Mouse (Mus musculus) limb, embryonic 11.5 days (tissue): ENCODE measurements at regions not wholly inside any gene's neighbourhood (a gene's known extent, or its start where the extent isn't known, plus 50 kb on each side); places are given as distances from the start of the nearest gene placed in this dataset.

Experiments used
- ATAC-seq: fragments of 200-750 bp; cut with Nextera tagmentation; 2 replicates; pipeline ENCODE4 v1.8.0; 2017; ENCODE audit warnings: low read depth; ENCODE audit not compliant: insufficient number of reproducible peaks, low FRiP score, low TSS enrichment
- DNase-seq: peaks from one replicate; pipeline ENCODE4 v3.0.0-alpha.2; 2015; ENCODE audit warnings: low spot score
- H3K27ac ChIP-seq: fragments of 300-500 bp; sonication (generic); replicated peaks from 2 replicates; pipeline ENCODE4 v1.5.1; 2014; ENCODE audit warnings: low read depth, mild to moderate bottlenecking, low read length
- H3K27me3 ChIP-seq: fragments of 300-500 bp; sonication (generic); 2 replicates; pipeline ENCODE4 v1.6.1; 2014; ENCODE audit warnings: mild to moderate bottlenecking, low read length, mixed read lengths; ENCODE audit not compliant: control insufficient read depth, insufficient read depth
- H3K36me3 ChIP-seq: fragments of 300-500 bp; sonication (generic); 2 replicates; pipeline ENCODE4 v1.6.1; 2014; ENCODE audit warnings: mild to moderate bottlenecking, low read length, moderate library complexity, mixed read lengths; ENCODE audit not compliant: control insufficient read depth, insufficient read depth
- H3K4me1 ChIP-seq: fragments of 300-500 bp; sonication (generic); 2 replicates; pipeline ENCODE4 v1.6.1; 2014; ENCODE audit warnings: low read length, mixed read lengths; ENCODE audit not compliant: control insufficient read depth, insufficient read depth
- H3K4me2 ChIP-seq: fragments of 300-500 bp; sonication (generic); 2 replicates; pipeline ENCODE4 v1.6.1; 2014; ENCODE audit warnings: low read depth, mild to moderate bottlenecking, moderate library complexity; ENCODE audit not compliant: severe bottlenecking
- H3K4me3 ChIP-seq: fragments of 300-500 bp; sonication (generic); 2 replicates; pipeline ENCODE4 v1.5.1; 2014; ENCODE audit warnings: low read depth, low read length
- H3K9ac ChIP-seq: fragments of 300-500 bp; sonication (generic); 2 replicates; pipeline ENCODE4 v1.6.1; 2014; ENCODE audit warnings: mild to moderate bottlenecking, low read length
- H3K9me3 ChIP-seq: fragments of 300-500 bp; sonication (generic); 2 replicates; pipeline ENCODE4 v1.6.1; 2016; ENCODE audit warnings: low read length; ENCODE audit not compliant: control insufficient read depth
- WGBS: fragments of 180-500 bp; shearing (Covaris S2); extraction: QIAGEN DNeasy Blood & Tissue Kit; methylation state at CpG from one replicate; pipeline ENCODE4 v1.1.7; 2014; 5-methylcytosine and 5-hydroxymethylcytosine counted together

- peaks cover 11% of the 10 kb centered on the region for H3K27me3 ChIP-seq
- H3K4me3 ChIP-seq = no peak overlapping the region
- no peaks in the 10 kb centered on the region for H3K9me3 ChIP-seq
- no peaks in the 10 kb centered on the region for H3K4me1 ChIP-seq
- ATAC-seq (no peak), DNase-seq (no peak)
- no peak overlapping the region for H3K4me2 ChIP-seq
- no peak overlapping the region for H3K27ac ChIP-seq
- 86% methylated on average over 4 of the region's 4 CpGs for WGBS
- no peak overlapping the region for H3K9ac ChIP-seq
- H3K36me3 ChIP-seq = no peaks in the 10 kb centered on the region
These were observed 97.7 kb upstream of the Acsl4 start for GRCm38 (mm10) chrX:142488078-142488477.

- Histone ChIP-seq H3K27ac (no peak overlapping the region), H3K4me2 (no peak overlapping the region), H3K4me1 (no peaks in the 10 kb centered on the region), H3K4me3 (no peak overlapping the region), H3K9ac (no peak overlapping the region), H3K9me3 (no peaks in the 10 kb centered on the region), H3K36me3 (no peaks in the 10 kb centered on the region), H3K27me3 (0 out of 2 replicates have a peak, but pooled peaks cover 2% of the 10 kb centered on the region)
- DNase-seq (no peak), ATAC-seq (no peak)
- WGBS = 77% methylated on average over 8 of the region's 8 CpGs
These were observed 99.9 kb upstream of the Acsl4 start for GRCm38 (mm10) chrX:142490093-142490717.

DNA sequence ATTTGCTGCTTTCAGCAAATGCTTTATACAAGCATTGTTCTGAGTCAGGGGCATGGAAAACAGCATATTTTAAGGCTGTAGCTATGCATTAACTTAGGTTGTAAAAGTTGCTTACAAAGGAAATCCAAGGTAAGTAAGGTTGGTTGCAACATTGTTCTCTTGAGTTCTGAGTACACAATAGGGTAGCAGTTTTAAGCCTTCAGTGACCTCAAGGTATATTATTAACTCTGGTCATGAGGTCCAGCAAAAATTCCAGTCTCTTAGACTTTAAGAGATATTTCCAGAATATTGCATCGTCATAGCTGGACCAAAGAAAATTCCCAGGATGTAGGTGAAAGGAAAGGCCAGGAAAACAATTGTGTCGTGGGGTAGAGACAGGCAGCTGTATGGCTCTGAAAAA is 110.8 kb upstream of the Acsl4 start:
- H3K27me3 ChIP-seq = 0 out of 2 replicates have a peak, but pooled peaks cover 9% of the 10 kb centered on the region
- WGBS = 87% methylated on average over 2 of the region's 2 CpGs
- no peaks in the 10 kb centered on the region for H3K9me3 ChIP-seq
- H3K27ac ChIP-seq = no peak overlapping the region
- no peak overlapping the region for H3K4me3 ChIP-seq
- H3K4me2 ChIP-seq = no peak overlapping the region
- no peak overlapping the region for H3K9ac ChIP-seq
- H3K36me3 ChIP-seq = no peaks in the 10 kb centered on the region
- no peak for DNase-seq
- no peak for ATAC-seq
- H3K4me1 ChIP-seq = no peaks in the 10 kb centered on the region

DNA sequence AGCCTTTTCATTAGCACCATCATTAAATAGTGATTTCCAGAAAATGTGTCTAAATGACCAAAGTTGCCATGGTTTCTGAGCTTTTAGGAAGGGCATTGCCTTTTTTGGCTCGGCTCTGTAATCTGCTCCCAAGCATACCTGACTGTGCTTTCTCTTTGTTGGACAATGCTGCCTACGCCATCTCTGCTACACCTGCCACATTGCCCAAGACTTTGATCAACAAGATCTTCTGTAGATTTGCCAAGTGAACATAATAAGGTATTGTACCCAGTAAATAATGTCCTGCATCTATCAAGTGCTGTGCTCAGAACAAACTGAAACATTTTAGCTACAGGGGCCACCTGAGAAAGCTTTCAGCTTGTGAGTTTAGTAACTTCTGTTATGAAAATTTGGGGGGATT is 114.6 kb upstream of the Acsl4 start:
- H3K27ac ChIP-seq = no peak overlapping the region
- H3K27me3 ChIP-seq = 0 out of 2 replicates have a peak, but pooled peaks cover 2% of the 10 kb centered on the region
- 84% methylated on average over 2 of the region's 2 CpGs for WGBS

DNA sequence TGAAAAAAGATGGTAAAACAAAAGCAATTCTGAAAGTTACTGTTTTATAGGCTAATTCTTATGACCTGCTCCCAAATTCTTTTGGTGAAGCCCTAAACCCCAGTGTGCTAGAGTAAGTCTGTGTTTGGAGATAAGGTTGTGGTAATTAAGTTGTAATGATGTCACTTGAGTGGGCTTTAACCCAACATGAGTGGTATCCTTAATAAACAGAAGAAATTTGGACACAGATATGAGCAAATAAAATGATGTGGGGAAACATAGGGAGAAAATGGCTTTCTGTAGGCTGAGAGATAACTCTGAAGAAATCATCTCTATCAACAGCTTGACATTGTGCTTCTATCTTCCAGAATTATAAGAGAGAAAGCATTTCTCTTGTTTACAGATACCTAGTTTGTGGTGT is 117.1 kb upstream of the Acsl4 start:
- Histone ChIP-seq H3K4me3 (no peak overlapping the region), H3K9ac (no peak overlapping the region), H3K27me3 (0 out of 2 replicates have a peak, but pooled peaks cover 2% of the 10 kb centered on the region), H3K9me3 (no peaks in the 10 kb centered on the region), H3K4me1 (no peaks in the 10 kb centered on the region), H3K27ac (no peak overlapping the region), H3K4me2 (no peak overlapping the region), H3K36me3 (no peaks in the 10 kb centered on the region)
- DNase-seq = no peak
- ATAC-seq = no peak

More for the DNA sequence above, 114.6 kb upstream of the Acsl4 start:
- Histone ChIP-seq H3K4me3 (no peak overlapping the region), H3K4me2 (no peak overlapping the region), H3K4me1 (no peaks in the 10 kb centered on the region), H3K9ac (no peak overlapping the region), H3K9me3 (no peaks in the 10 kb centered on the region), H3K36me3 (no peaks in the 10 kb centered on the region)
- DNase-seq = no peak
- ATAC-seq = no peak

- 84% methylated on average over 5 of the region's 5 CpGs for WGBS
- no peak for ATAC-seq
- H3K27me3 ChIP-seq = 0 out of 2 replicates have a peak, but pooled peaks cover 5% of the 10 kb centered on the region
These were observed 126.2 kb upstream of the Acsl4 start for GRCm38 (mm10) chrX:142516406-142517131.

DNA sequence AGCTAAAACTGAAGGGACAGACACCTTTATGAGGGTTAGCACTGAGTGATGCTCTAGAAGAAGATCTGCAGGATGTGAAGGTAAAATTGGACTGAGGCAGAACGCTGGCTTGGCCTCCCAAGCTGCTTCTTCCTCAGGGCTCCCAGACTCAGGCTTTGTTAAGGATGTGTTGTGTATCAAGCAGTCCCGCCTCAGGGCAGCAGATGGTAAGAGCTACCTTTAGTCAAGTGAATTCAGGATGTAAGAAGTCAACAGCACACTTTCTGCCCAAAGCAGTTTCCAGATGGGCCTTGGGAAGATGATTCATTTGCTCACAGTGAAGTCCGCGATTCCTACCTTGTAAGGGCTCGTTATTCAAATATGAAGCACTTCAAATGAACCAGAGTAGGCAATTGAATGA is 126.9 kb upstream of the Acsl4 start:
- Histone ChIP-seq H3K36me3 (no peaks in the 10 kb centered on the region), H3K9me3 (no peaks in the 10 kb centered on the region), H3K27me3 (0 out of 2 replicates have a peak, but pooled peaks cover 5% of the 10 kb centered on the region), H3K4me1 (no peaks in the 10 kb centered on the region), H3K4me3 (no peak overlapping the region), H3K4me2 (no peak overlapping the region), H3K9ac (no peak overlapping the region), H3K27ac (no peak overlapping the region)
- 88% methylated on average over 5 of the region's 5 CpGs for WGBS
- DNase-seq (no peak), ATAC-seq (no peak)

More at GRCm38 (mm10) chrX:142516406-142517131, 126.2 kb upstream of the Acsl4 start:
- Histone ChIP-seq H3K4me2 (no peak overlapping the region), H3K4me1 (no peaks in the 10 kb centered on the region), H3K9me3 (no peaks in the 10 kb centered on the region), H3K36me3 (no peaks in the 10 kb centered on the region), H3K27ac (no peak overlapping the region), H3K4me3 (no peak overlapping the region), H3K9ac (no peak overlapping the region)
- no peak for DNase-seq

- ATAC-seq = no peak
- WGBS = 87% methylated on average over 4 of the region's 4 CpGs
These were observed 130.7 kb upstream of the Acsl4 start for GRCm38 (mm10) chrX:142521063-142521462.

More at GRCm38 (mm10) chrX:142521063-142521462, 130.7 kb upstream of the Acsl4 start:
- Histone ChIP-seq H3K27ac (no peak overlapping the region), H3K27me3 (0 out of 2 replicates have a peak, but pooled peaks cover 5% of the 10 kb centered on the region), H3K4me3 (no peak overlapping the region), H3K4me1 (no peaks in the 10 kb centered on the region), H3K4me2 (no peak overlapping the region), H3K9ac (no peak overlapping the region), H3K9me3 (no peaks in the 10 kb centered on the region), H3K36me3 (no peaks in the 10 kb centered on the region)
- DNase-seq = no peak
